Mouse (Mus musculus) forebrain, embryonic 16.5 days (tissue): ENCODE measurements around the gene Arpp21. TPM values are rescaled to one million over a fixed set of nuclear protein-coding genes. Genes with fewer than 3 reads are reported as not detected.
"Not testable (repeated sequence)": the region's sequence is repeated elsewhere in the genome, so short reads cannot be mapped to it uniquely, and the experiment has no call there.

Source experiments
- ATAC-seq: fragments of 200-750 bp; cut with Nextera tagmentation; 2 replicates; pipeline ENCODE4 v1.8.0; 2017; ENCODE audit warnings: mild to moderate bottlenecking, moderate library complexity
- H3K27ac ChIP-seq: fragments of 300-500 bp; sonication (generic); 2 replicates; pipeline ENCODE4 v1.5.1; 2014; ENCODE audit warnings: low read length, control low read depth
- H3K27me3 ChIP-seq: fragments of 300-500 bp; sonication (generic); replicated peaks from 2 replicates; pipeline ENCODE4 v1.6.1; 2014; ENCODE audit warnings: low read length; ENCODE audit not compliant: control insufficient read depth, insufficient read depth
- H3K36me3 ChIP-seq: fragments of 300-500 bp; sonication (generic); 2 replicates; pipeline ENCODE4 v1.6.1; 2014; ENCODE audit not compliant: control insufficient read depth, insufficient read depth
- H3K4me1 ChIP-seq: fragments of 300-500 bp; sonication (generic); replicated peaks from 2 replicates; pipeline ENCODE4 v1.6.1; 2014; ENCODE audit warnings: low read length; ENCODE audit not compliant: control insufficient read depth, insufficient read depth
- H3K4me2 ChIP-seq: fragments of 300-500 bp; sonication (generic); 2 replicates; pipeline ENCODE4 v1.6.1; 2014; ENCODE audit warnings: mild to moderate bottlenecking, low read length, control low read depth
- H3K4me3 ChIP-seq: fragments of 300-500 bp; sonication (generic); replicated peaks from 2 replicates; pipeline ENCODE4 v1.5.1; 2014; ENCODE audit warnings: mild to moderate bottlenecking, low read length, control low read depth
- H3K9ac ChIP-seq: fragments of 300-500 bp; sonication (generic); replicated peaks from 2 replicates; pipeline ENCODE4 v1.6.1; 2014; ENCODE audit warnings: low read depth, low read length, control low read depth
- H3K9me3 ChIP-seq: fragments of 300-500 bp; sonication (generic); 2 replicates; pipeline ENCODE4 v1.6.1; 2016; ENCODE audit warnings: low read length; ENCODE audit not compliant: control insufficient read depth
- WGBS: fragments of 180-500 bp; shearing (Covaris S2); extraction: QIAGEN DNeasy Blood & Tissue Kit; methylation state at CpG from one replicate; pipeline ENCODE4 v1.1.7; 2014; 5-methylcytosine and 5-hydroxymethylcytosine counted together
- microRNA-seq: library from miRNA; unstranded; fragments of <30 nt; microRNA quantifications from one replicate; pipeline ENCODE4, GENCODE M21; 2017
- polyA plus RNA-seq: library from polyadenylated mRNA; unstranded; fragments of >200 nt; fragmentation: Nextera tagmentation; extraction: Ambion mirVana; gene quantifications from 2 replicates; pipeline ENCODE4 v1.2.1, GENCODE M21; 2015

Gene Arpp21
- polyA plus RNA-seq, 1 experiment from 2014 or later = 115 TPM

GRCm38 (mm10) chr9:112037732-112038131 is 198.0 kb downstream of the Arpp21 start:
- Histone ChIP-seq H3K4me1 (peaks cover 9% of the 10 kb centered on the region), H3K27ac (peak overlapping the region; percentile 41), H3K4me3 (no peak overlapping the region), H3K9ac (no peak overlapping the region), H3K4me2 (peak overlapping the region; percentile 8; the same call in 1 of the 2 replicates), H3K27me3 (no peaks in the 10 kb centered on the region), H3K9me3 (no peaks in the 10 kb centered on the region), H3K36me3 (no peaks in the 10 kb centered on the region)
- peak; percentile 98 for ATAC-seq
- WGBS = 16% methylated on average over 9 of the region's 9 CpGs

DNA sequence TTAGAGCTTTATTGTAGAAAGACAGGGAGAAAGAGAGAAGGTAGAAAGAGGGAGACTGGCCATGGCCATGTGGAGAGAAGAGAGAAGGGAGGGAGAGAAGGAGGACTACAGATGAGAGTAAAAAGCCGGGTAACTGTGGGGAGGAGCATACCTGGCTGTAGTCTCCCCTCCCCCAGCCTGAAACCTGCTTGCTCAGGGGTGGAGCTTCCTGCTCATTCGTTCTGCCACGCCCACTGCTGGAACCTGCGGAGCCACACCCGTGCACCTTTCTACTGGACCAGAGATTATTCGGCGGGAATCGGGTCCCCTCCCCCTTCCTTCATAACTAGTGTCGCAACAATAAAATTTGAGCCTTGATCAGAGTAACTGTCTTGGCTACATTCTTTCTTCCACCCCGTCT is 201.9 kb downstream of the Arpp21 start:
- not testable (repeated sequence) for H3K4me3 ChIP-seq, H3K36me3 ChIP-seq, H3K27me3 ChIP-seq, H3K4me1 ChIP-seq, H3K9me3 ChIP-seq, ATAC-seq, H3K27ac ChIP-seq, H3K4me2 ChIP-seq, H3K9ac ChIP-seq
- 41% methylated on average over 3 of the region's 10 CpGs for WGBS

DNA sequence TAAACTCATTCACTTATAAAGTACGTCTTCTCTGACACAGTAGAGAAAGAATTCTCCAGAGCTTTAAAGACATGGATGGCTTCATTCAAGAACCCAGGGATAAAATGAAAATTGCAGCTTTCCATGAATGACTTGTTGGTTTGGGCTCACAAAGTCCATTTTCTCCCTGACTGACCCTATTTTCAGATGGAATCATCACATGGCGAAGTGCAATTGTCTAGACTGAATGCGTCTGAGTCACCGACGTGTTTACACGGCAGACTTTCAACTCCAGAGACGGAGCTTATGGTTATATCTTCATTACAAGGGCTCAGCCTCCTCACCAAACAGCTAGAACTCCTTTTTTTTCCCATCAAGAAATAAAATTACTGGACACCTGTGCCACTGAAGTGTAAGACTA is 203.6 kb downstream of the Arpp21 start:
- H3K9ac ChIP-seq = no peak overlapping the region
- no peaks in the 10 kb centered on the region for H3K27me3 ChIP-seq
- H3K9me3 ChIP-seq = no peaks in the 10 kb centered on the region
- H3K4me1 ChIP-seq = no peaks in the 10 kb centered on the region
- no peak overlapping the region for H3K4me2 ChIP-seq
- no peak overlapping the region for H3K27ac ChIP-seq
- H3K36me3 ChIP-seq = no peaks in the 10 kb centered on the region
- no peak overlapping the region for H3K4me3 ChIP-seq
- no peak for ATAC-seq
- 32% methylated on average over 7 of the region's 7 CpGs for whole genome bisulfite sequencing

DNA sequence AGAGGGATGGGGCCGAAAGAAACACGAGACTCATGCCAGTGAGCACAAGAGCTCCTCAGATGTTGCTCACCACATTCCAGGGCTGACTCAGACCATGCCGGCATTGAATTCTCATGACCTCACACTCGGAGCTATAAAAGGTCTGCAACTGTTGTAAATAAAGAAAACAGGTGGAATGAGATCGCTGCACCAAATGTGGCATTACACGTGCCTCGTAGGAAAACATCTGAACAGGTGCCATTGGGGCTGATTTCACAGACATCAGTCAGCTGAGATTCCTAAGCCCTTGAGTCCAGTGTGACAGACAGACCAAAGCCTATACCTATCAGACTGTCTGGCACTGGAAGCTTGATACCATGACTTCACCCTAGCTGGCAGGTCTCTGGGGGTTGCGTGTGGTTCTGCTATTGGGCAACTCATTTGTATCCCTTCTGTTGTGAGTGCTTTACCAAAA is 212.1 kb downstream of the Arpp21 start:
- Histone ChIP-seq H3K27me3 (no peaks in the 10 kb centered on the region), H3K4me3 (no peak overlapping the region), H3K4me1 (no peaks in the 10 kb centered on the region), H3K4me2 (no peak overlapping the region), H3K36me3 (no peaks in the 10 kb centered on the region), H3K9me3 (no peaks in the 10 kb centered on the region), H3K27ac (no peak overlapping the region), H3K9ac (no peak overlapping the region)
- no peak for ATAC-seq
- WGBS = 73% methylated on average over 8 of the region's 8 CpGs

DNA sequence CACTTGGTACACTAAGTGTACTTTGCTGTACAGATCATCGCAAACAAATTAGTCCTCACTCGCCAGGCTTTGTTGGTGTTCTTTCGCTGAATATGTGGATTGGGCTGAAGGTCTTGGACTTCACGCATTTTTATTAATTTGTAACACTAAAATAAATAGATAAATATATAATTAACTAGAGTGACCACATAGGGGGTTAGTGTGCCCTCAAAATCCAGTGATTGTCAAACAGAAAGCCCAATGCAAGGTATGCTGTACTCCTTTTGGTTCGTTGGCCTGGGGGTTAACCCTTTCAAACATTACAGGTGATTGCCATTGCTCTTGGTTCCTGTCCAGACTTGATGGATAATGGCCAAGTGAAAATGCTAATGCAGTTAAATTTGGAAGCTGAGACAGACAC is 212.6 kb downstream of the Arpp21 start:
- H3K27ac ChIP-seq = no peak overlapping the region
- WGBS = 85% methylated on average over 5 of the region's 5 CpGs
- ATAC-seq = no peak

More for the DNA sequence above, 212.6 kb downstream of the Arpp21 start:
- Histone ChIP-seq H3K27me3 (no peaks in the 10 kb centered on the region), H3K4me2 (no peak overlapping the region), H3K4me3 (no peak overlapping the region), H3K36me3 (no peaks in the 10 kb centered on the region), H3K9me3 (no peaks in the 10 kb centered on the region), H3K4me1 (no peaks in the 10 kb centered on the region), H3K9ac (no peak overlapping the region)

Small RNAs within 50 kb of the gene (microRNA-seq; reads per million reads assigned to microRNA genes)
- gene Mir128-2 = 2,021 reads per million, percentile 83 among the genes with 10 or more reads in this experiment
